Mouse (Mus musculus) kidney, adult 2 months (tissue): Measurements from ENCODE around the gene Maml2.

Source experiments
- CTCF ChIP-seq: fragments of 200-500 bp; conservative IDR thresholded peaks from 2 replicates; pipeline ENCODE4 v1.5.1; 2011; ENCODE audit warnings: low read depth, mild to moderate bottlenecking, control low read depth, low read length, moderate library complexity, mixed read lengths; ENCODE audit not compliant: insufficient read depth, insufficient read length
- POLR2A ChIP-seq: fragments of 200-500 bp; IDR thresholded peaks from one replicate; pipeline ENCODE4 v1.6.1; 2011; ENCODE audit warnings: low read depth, low read length, control low read depth

DNA sequence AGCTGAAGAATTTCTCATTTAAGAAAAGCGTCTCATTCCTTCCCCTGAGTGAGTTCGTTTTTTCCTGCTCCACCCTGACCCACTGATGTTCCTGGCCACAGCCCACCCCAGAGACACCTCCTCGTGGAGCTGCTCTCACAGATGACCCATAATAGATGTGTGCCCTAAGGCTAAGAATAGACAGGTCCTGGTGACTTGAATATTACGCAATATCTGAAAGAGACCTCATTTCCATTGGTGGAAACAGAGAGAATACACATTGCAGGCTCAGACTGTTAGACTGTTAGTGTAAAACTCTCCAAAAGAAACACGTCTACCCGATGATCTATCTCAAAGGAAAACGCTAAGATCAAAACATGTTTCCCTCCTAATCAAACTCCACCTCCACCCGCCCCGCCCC is 391.2 kb downstream of the Maml2 start:
- no peak for TF ChIP-seq CTCF
- no peak for TF ChIP-seq POLR2A
